Mouse (Mus musculus) midbrain, postnatal 0 days (tissue): ENCODE measurements at regions not wholly inside any gene's neighbourhood (a gene's known extent, or its start where the extent isn't known, plus 50 kb on each side); places are given as distances from the start of the nearest gene placed in this dataset.
A peak's percentile ranks its signal among the peaks of the same experiment; 100 is the strongest.

ENCODE experiments used
- ATAC-seq: fragments of 200-750 bp; cut with Nextera tagmentation; 2 replicates; pipeline ENCODE4 v1.8.0; 2017; ENCODE audit warnings: moderate number of reproducible peaks, mild to moderate bottlenecking, moderate TSS enrichment, moderate library complexity; ENCODE audit not compliant: low FRiP score
- DNase-seq: peaks from one replicate; pipeline ENCODE4 v3.0.0-alpha.2; 2015; ENCODE audit warnings: low spot score
- H3K27ac ChIP-seq: fragments of 300-500 bp; sonication (generic); 2 replicates; pipeline ENCODE4 v1.5.1; 2014; ENCODE audit warnings: low read depth, mild to moderate bottlenecking, low read length, mixed read lengths
- H3K27me3 ChIP-seq: fragments of 300-500 bp; sonication (generic); 2 replicates; pipeline ENCODE4 v1.6.1; 2014; ENCODE audit warnings: low read length, control low read depth, mixed read lengths; ENCODE audit not compliant: insufficient read depth
- H3K36me3 ChIP-seq: fragments of 300-500 bp; sonication (generic); 2 replicates; pipeline ENCODE4 v1.6.1; 2014; ENCODE audit warnings: low read length, control low read depth, mixed read lengths; ENCODE audit not compliant: insufficient read depth
- H3K4me1 ChIP-seq: fragments of 300-500 bp; sonication (generic); 2 replicates; pipeline ENCODE4 v1.6.1; 2014; ENCODE audit warnings: mild to moderate bottlenecking, control low read depth, antibody characterized with exemption, low read length, mixed read lengths; ENCODE audit not compliant: insufficient read depth
- H3K4me2 ChIP-seq: fragments of 300-500 bp; sonication (generic); 2 replicates; pipeline ENCODE4 v1.6.1; 2014; ENCODE audit warnings: low read depth, mild to moderate bottlenecking, low read length, mixed read lengths; ENCODE audit not compliant: poor library complexity, severe bottlenecking
- H3K4me3 ChIP-seq: fragments of 300-500 bp; sonication (generic); 2 replicates; pipeline ENCODE4 v1.5.1; 2014; ENCODE audit warnings: low read depth, mild to moderate bottlenecking, low read length, moderate library complexity
- H3K9ac ChIP-seq: fragments of 300-500 bp; sonication (generic); replicated peaks from 2 replicates; pipeline ENCODE4 v1.6.1; 2014; ENCODE audit warnings: mild to moderate bottlenecking, low read length, moderate library complexity, mixed read lengths; ENCODE audit not compliant: poor library complexity, severe bottlenecking
- H3K9me3 ChIP-seq: fragments of 300-500 bp; sonication (generic); 2 replicates; pipeline ENCODE4 v1.6.1; 2016; ENCODE audit warnings: low read length, control low read depth
- CTCF ChIP-seq: IDR thresholded peaks from 2 replicates; pipeline ENCODE4 v1.5.1; 2016; ENCODE audit warnings: antibody characterized with exemption, mild to moderate bottlenecking
- WGBS: fragments of 180-500 bp; shearing (Covaris S2); extraction: QIAGEN DNeasy Blood & Tissue Kit; methylation state at CpG from one replicate; pipeline ENCODE4 v1.1.7; 2014; 5-methylcytosine and 5-hydroxymethylcytosine counted together

DNA sequence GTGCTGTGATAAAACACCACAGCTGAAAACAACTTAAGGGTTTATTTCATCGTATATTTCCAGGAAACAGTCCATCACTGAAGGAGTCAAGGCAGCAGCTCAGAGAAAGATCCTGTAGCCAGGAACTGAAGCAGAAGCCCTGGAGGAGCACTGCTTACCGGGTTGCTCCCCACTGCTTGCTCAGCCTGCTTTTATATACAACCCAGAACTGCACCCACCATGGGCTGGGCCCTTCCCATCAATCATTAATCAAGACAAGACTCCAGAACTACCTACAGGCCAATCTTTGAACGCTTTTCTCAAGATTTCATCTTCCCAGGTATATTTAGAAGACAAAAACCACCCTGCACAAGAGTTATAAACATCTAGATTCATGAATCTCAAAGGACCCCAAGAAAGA lies 188.4 kb downstream of the Tph2 start:
- no peak for TF ChIP-seq CTCF
- H3K9ac ChIP-seq = no peak overlapping the region
- H3K27ac ChIP-seq = no peak overlapping the region
- WGBS = 83% methylated on average over 3 of the region's 3 CpGs
- DNase-seq = no peak
- ATAC-seq = no peak
- H3K4me2 ChIP-seq = no peak overlapping the region
- H3K4me3 ChIP-seq = no peak overlapping the region
- H3K27me3 ChIP-seq = no peaks in the 10 kb centered on the region
- no peaks in the 10 kb centered on the region for H3K36me3 ChIP-seq
- H3K9me3 ChIP-seq = no peaks in the 10 kb centered on the region
- H3K4me1 ChIP-seq = no peaks in the 10 kb centered on the region

DNA sequence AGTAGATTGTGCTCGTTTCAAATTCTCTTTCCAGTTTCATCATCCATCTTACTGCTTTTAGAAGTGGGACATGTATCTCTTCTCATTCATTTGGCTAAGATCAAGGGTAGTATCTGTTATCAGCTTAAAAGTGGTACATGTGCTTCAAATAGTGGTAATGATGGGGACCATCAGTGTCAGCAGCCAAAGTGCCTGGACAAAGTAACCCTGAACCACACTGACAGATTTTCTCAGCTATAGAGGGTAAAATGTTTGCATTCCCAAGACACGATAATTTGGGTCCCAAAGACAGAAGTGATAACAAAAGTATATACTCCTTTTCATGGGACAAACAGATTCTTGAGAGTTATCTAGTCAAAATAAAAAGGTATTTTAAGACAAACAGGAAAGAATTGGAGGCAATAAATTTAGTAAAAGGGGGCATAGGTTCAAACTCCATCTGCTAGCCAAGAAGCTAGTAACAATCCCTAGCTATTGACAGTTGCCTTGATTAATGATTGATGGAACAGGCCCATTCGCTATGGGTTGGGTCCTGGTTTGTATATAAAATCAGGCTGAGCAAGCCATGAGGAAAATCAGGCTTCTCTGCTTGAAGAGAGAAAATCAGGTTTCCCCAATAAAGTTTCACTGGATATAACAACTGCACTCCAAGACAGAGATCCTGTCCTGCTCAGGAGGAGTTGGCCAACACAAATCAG lies 189.5 kb downstream of the Tph2 start:
- Histone ChIP-seq H3K4me3 (no peak overlapping the region), H3K4me2 (no peak overlapping the region), H3K27ac (no peak overlapping the region), H3K9me3 (no peaks in the 10 kb centered on the region), H3K9ac (no peak overlapping the region), H3K4me1 (no peaks in the 10 kb centered on the region), H3K27me3 (no peaks in the 10 kb centered on the region), H3K36me3 (no peaks in the 10 kb centered on the region)
- 80% methylated on average over 3 of the region's 3 CpGs for WGBS
- DNase-seq = no peak
- ATAC-seq = no peak
- TF ChIP-seq CTCF = no peak

DNA sequence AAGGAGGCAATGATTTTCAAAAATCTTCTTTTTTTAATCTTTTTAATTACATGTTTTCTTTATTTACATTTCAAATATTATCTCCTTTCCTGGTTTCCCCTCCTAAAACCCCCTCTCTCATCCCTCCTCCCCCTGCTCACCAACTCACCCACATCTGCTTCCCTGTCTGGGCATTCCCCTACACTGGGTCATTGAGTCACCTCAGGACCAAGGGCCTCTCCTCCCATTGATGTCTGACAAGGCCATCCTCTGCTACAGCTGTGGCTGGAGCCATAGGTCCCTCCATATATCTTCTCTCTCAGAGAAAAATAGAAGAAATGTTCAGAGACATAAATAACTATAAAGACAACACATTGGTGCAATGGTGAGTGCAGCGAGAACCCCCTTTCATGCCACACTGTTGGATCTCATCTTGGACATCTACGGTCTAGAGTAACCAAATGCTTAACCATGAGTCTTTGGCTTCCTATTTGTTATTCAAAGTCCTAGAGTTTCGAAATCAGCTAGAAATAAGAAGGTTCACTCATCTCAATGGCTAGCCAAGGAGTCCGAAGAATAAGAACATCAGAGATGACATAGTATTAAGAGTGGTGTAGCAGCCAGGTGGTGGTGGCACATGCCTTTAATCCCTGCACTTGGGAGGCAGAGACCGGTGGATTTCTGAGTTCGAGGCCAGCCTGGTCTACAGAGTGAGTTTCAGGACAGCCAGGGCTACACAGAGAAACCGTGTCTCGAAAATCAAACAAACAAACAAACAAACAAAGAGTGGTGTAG lies 186.5 kb upstream of the Trhde start:
- DNase-seq (no peak), ATAC-seq (no peak)
- WGBS = 86% methylated on average over 8 of the region's 8 CpGs
- no peak for TF ChIP-seq CTCF
- Histone ChIP-seq H3K4me1 (no peaks in the 10 kb centered on the region; the same call in 1 of the 2 replicates), H3K9ac (no peak overlapping the region), H3K9me3 (no peaks in the 10 kb centered on the region), H3K36me3 (no peaks in the 10 kb centered on the region), H3K27me3 (no peaks in the 10 kb centered on the region), H3K4me2 (no peak overlapping the region), H3K4me3 (no peak overlapping the region), H3K27ac (no peak overlapping the region)

DNA sequence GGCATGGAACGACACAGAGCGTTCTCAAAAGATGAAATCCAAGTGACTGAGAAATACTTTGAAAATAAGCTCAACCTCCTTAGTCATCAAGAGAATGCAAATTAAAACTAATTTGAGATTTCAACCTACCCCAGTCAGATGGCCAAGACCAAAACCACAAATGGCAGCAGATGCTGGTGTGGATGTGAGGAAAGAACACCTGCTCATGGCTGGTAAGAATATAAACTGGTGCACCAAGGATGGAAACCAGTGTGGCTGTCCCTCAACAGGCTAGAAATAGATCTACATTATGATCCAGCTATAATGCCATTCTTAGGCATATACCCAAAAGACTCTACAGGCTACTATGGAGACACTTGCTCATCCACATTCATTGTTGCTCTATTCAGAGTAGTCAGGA lies 170.3 kb upstream of the Trhde start:
- H3K27ac ChIP-seq = no peak overlapping the region
- no peak overlapping the region for H3K9ac ChIP-seq
- H3K4me3 ChIP-seq = no peak overlapping the region
- no peaks in the 10 kb centered on the region for H3K9me3 ChIP-seq
- no peak for TF ChIP-seq CTCF
- no peaks in the 10 kb centered on the region for H3K4me1 ChIP-seq
- no peak for DNase-seq
- WGBS = 92% methylated on average over 2 of the region's 2 CpGs
- H3K36me3 ChIP-seq = no peaks in the 10 kb centered on the region
- no peak overlapping the region for H3K4me2 ChIP-seq
- no peak for ATAC-seq
- H3K27me3 ChIP-seq = no peaks in the 10 kb centered on the region

DNA sequence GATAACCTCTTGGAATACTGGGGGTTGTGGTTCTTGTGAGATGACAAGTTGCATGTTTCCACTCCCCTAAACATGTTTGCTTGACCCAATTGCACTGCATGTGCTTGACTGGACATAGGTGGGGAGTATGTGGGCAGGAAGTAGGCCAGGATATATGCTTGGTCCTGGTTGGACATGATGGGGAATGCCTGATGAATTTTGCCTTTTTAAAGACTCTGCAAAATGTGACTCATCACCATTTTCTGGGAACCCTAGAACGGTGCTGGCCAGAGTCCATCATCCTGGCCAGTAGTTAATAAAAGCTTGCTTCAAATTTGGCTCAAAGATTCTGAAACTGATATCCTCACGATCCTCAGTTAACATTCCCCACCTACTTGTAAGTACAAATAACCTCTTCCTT lies 161.5 kb upstream of the Trhde start:
- no peak overlapping the region for H3K4me2 ChIP-seq
- H3K36me3 ChIP-seq = no peaks in the 10 kb centered on the region
- H3K27ac ChIP-seq = no peak overlapping the region
- 90% methylated on average over 2 of the region's 2 CpGs for WGBS
- no peak overlapping the region for H3K4me3 ChIP-seq
- H3K9ac ChIP-seq = no peak overlapping the region
- no peak for DNase-seq
- no peak for TF ChIP-seq CTCF
- H3K9me3 ChIP-seq = no peaks in the 10 kb centered on the region
- no peak for ATAC-seq
- H3K4me1 ChIP-seq = no peaks in the 10 kb centered on the region
- no peaks in the 10 kb centered on the region for H3K27me3 ChIP-seq

DNA sequence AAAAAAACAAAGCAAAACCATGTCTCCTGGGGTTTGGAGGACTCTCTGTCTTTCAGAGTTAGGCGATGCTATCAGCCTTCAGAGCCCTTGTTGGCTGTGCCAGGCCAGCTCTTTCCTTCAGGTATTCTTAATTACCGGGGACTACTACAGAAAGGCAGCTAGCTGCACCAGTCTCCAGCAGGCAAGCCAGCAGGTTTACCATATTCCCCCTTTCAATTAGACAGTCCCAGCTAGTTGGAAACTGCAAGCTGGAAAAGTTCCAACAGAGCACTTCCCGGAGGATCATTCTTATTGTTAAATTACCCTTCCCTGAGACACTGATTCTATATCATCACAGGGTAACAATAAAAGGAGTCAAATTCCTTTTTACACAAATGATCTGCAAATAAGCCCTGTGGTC lies 155.8 kb upstream of the Trhde start:
- DNase-seq (peak; percentile 22), ATAC-seq (no peak)
- no peak overlapping the region for H3K4me3 ChIP-seq
- no peaks in the 10 kb centered on the region for H3K9me3 ChIP-seq
- no peak for TF ChIP-seq CTCF
- no peak overlapping the region for H3K4me2 ChIP-seq
- no peak overlapping the region for H3K9ac ChIP-seq
- no peak overlapping the region for H3K27ac ChIP-seq
- no peaks in the 10 kb centered on the region for H3K27me3 ChIP-seq
- H3K36me3 ChIP-seq = no peaks in the 10 kb centered on the region
- WGBS = 23% methylated on average over 3 of the region's 3 CpGs
- no peaks in the 10 kb centered on the region for H3K4me1 ChIP-seq
